29 mouse cellular contexts compared by ENCODE assay signal in the genomic region with DNA sequence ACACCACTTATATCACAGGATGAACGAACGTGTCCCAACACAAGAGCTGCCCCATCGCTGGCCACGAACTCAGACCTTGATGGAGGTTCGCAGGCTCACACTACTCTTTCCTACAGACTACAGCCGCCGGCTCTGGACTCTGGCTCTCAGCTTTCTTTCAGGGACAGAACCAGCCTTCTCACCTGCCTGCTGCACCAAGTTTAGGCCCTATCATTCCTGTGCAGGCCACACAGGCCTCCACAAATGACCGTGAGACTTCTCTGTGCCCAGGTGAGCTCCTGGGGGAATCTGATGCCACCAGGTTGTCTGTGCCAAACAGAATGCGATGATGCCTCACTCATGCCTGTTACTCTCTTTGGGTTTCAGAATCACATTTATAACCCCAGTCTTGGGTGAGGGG. TPM values are rescaled to one million over a fixed set of nuclear protein-coding genes. Genes with fewer than 3 reads are reported as not detected.
DNase-seq lines count a peak whose midpoint lies in the region; ATAC-seq lines count a peak whose summit lies in the region.
"Had no signal": no experiment of that assay in that cellular context is flagged by ENCODE, and none has a peak within 500 bp of the region (broad histone marks: within the 10 kb centered on the region; RNA-seq: fewer than 3 reads in every experiment).

No protein-coding gene starts in this region.

- H3K4me2 ChIP-seq in liver, embryonic 12.5 days, result peak overlapping the region; percentile 67
- H3K4me2 ChIP-seq: embryonic facial prominence, embryonic 15.5 days; forebrain, embryonic 12.5 days; hindbrain, embryonic 14.5 days; kidney, embryonic 15.5 days; lung, embryonic 15.5 days; neural tube, embryonic 13.5 days had no signal

- peaks cover 26% of the 10 kb centered on the region for H3K36me3 ChIP-seq in erythroblast, embryonic 14.5 days (ENCODE audit: control insufficient read depth)
- no peaks in the 10 kb centered on the region for H3K36me3 ChIP-seq in liver, embryonic 12.5 days
- H3K36me3 ChIP-seq: embryonic facial prominence, embryonic 15.5 days; forebrain, embryonic 12.5 days; kidney, embryonic 15.5 days; lung, embryonic 15.5 days; midbrain, embryonic 10.5 days; neural tube, embryonic 13.5 days had no signal

- peak; percentile 69 for ATAC-seq in liver, embryonic 12.5 days
- ATAC-seq in megakaryocyte progenitor cell, adult 5-6 weeks (replicated peaks; ENCODE audit: poor library complexity), result 0 out of 2 replicates have a peak, but pooled peaks have one; percentile 3
- ATAC-seq: activated CD4-positive, CD25-positive, alpha-beta regulatory T cell, adult 4 months; midbrain, embryonic 16.5 days had no signal

- peaks cover 7% of the 10 kb centered on the region for H3K9me3 ChIP-seq in erythroblast, embryonic 14.5 days (ENCODE audit: control insufficient read depth, low read length)
- H3K9me3 ChIP-seq in liver, embryonic 12.5 days (replicated peaks), result peaks cover 15% of the 10 kb centered on the region
- H3K9me3 ChIP-seq: embryonic facial prominence, embryonic 15.5 days had no signal

- peaks cover 22% of the 10 kb centered on the region for H3K27me3 ChIP-seq in erythroblast, embryonic 14.5 days (ENCODE audit: control insufficient read depth)
- peaks cover 12% of the 10 kb centered on the region for H3K27me3 ChIP-seq in liver, embryonic 12.5 days (replicated peaks)
- H3K27me3 ChIP-seq: CH12.LX; embryonic facial prominence, embryonic 15.5 days; forebrain, embryonic 12.5 days; kidney, embryonic 15.5 days; lung, embryonic 15.5 days; neural tube, embryonic 13.5 days had no signal

- peak overlapping the region; percentile 64 for H3K9ac ChIP-seq in liver, embryonic 12.5 days
- H3K9ac ChIP-seq: embryonic facial prominence, embryonic 15.5 days; forebrain, embryonic 12.5 days; hindbrain, embryonic 14.5 days; kidney, embryonic 15.5 days; lung, embryonic 15.5 days; neural tube, embryonic 13.5 days had no signal

- peak overlapping the region; percentile 98 for H3K27ac ChIP-seq in liver, embryonic 12.5 days
- H3K27ac ChIP-seq: embryonic facial prominence, embryonic 15.5 days; forebrain, embryonic 12.5 days; heart, adult 2 months; hindbrain, embryonic 14.5 days; kidney, embryonic 15.5 days; lung, embryonic 15.5 days; midbrain, embryonic 10.5 days; neural tube, embryonic 13.5 days had no signal

- peaks cover 80% of the 10 kb centered on the region for H3K4me1 ChIP-seq in erythroblast, embryonic 14.5 days (ENCODE audit: control insufficient read depth)
- H3K4me1 ChIP-seq in liver, embryonic 12.5 days, result peaks cover 57% of the 10 kb centered on the region
- H3K4me1 ChIP-seq: embryonic facial prominence, embryonic 15.5 days; forebrain, embryonic 12.5 days; lung, embryonic 15.5 days; midbrain, embryonic 10.5 days had no signal

- H3K4me3 ChIP-seq in erythroblast, embryonic 14.5 days (replicated peaks), result peak overlapping the region; percentile 58
- peak overlapping the region; percentile 25 for H3K4me3 ChIP-seq in liver, embryonic 12.5 days
- H3K4me3 ChIP-seq: embryonic facial prominence, embryonic 15.5 days; forebrain, embryonic 12.5 days; heart, adult 2 months; kidney, embryonic 15.5 days; lung, embryonic 15.5 days; midbrain, embryonic 10.5 days; myocyte; neural tube, embryonic 13.5 days had no signal

- WGBS in liver, embryonic 12.5 days (ENCODE audit: insufficient replicate concordance), result 55% methylated on average over 9 of the region's 9 CpGs

- peak; percentile 41 to 76 for DNase-seq in spleen, postnatal 4 days (ENCODE audit: low spot score in 2 of 2)
- no peak for DNase-seq in spleen, postnatal 36 days (ENCODE audit: low spot score in 2 of 2)
- DNase-seq in cerebellum, postnatal 14 days, result no peak
- DNase-seq in kidney, adult 11 months, result no peak
- DNase-seq in lung, postnatal 14 days, result no peak
- DNase-seq: adrenal gland, adult 8-10 months; B cell, adult 2 months; cerebellum, adult 9-10 months; gastrocnemius, postnatal 25 days; heart, adult 2 months; heart, postnatal 36 days; lung, postnatal 4 days; retina, postnatal 1 day; right cerebral cortex, postnatal 25 days had no signal

RNA-seq across cellular contexts. Expression of a gene that starts 19.4 kb away (rescaled TPM):
- polyA plus RNA-seq in erythroblast, embryonic 14.5 days (2012), result 16.6 and 23.0 TPM in 2 replicates
- 664 and 670 TPM in 2 replicates for polyA plus RNA-seq in liver, embryonic 12.5 days (2016; fragmentation: Nextera tagmentation; extraction: Ambion mirVana)
- 349 and 403 TPM in 2 replicates for total RNA-seq in megakaryocyte progenitor cell, adult 5-6 weeks (2015)
- total RNA-seq in megakaryocyte progenitor cell, adult 5-6 weeks (2017), result 221 and 322 TPM in 2 replicates

RNA-seq across cellular contexts. Expression of a gene that starts 32.8 kb away (rescaled TPM):
- polyA plus RNA-seq in erythroblast, embryonic 14.5 days (2012), result not detected in 2 replicates
- polyA plus RNA-seq in liver, embryonic 12.5 days (2016; fragmentation: Nextera tagmentation; extraction: Ambion mirVana), result 1.8 and 2.4 TPM in 2 replicates
- not detected in 2 replicates for total RNA-seq in megakaryocyte progenitor cell, adult 5-6 weeks (2015)
- total RNA-seq in megakaryocyte progenitor cell, adult 5-6 weeks (2017), result not detected in 2 replicates
- total RNA-seq: adrenal gland, adult 8-10 months; CH12.LX; common myeloid progenitor, adult 5-6 weeks had no signal
- polyA plus RNA-seq: activated CD4-positive, CD25-positive, alpha-beta regulatory T cell, adult 4 months had no signal

RNA-seq across cellular contexts. Expression of a gene that starts 55.9 kb away (rescaled TPM):
- 2.0 and 2.4 TPM in 2 replicates for polyA plus RNA-seq in erythroblast, embryonic 14.5 days (2012)
- 32.9 and 35.2 TPM in 2 replicates for polyA plus RNA-seq in liver, embryonic 12.5 days (2016; fragmentation: Nextera tagmentation; extraction: Ambion mirVana)
- total RNA-seq in megakaryocyte progenitor cell, adult 5-6 weeks (2015), result 60.2 and 88.1 TPM in 2 replicates
- 63.5 and 73.1 TPM in 2 replicates for total RNA-seq in megakaryocyte progenitor cell, adult 5-6 weeks (2017)

Comparison
In these comparisons a context has a peak if more than half of its experiments do, and no peak if none do; other contexts are left out.
1. DNase-seq: peak in spleen, postnatal 4 days (2 of 2); none in spleen, postnatal 36 days (0 of 2), cerebellum, postnatal 14 days (0 of 2), kidney, adult 11 months (single experiment) and lung, postnatal 14 days (single experiment).
2. RNA of a gene that starts 19.4 kb away (polyA plus RNA-seq): 664 to 670 TPM in liver, embryonic 12.5 days; 16.6 to 23.0 TPM in erythroblast, embryonic 14.5 days; every median in the first group is over 10 times any median in the second.